ENCODE assay signal across 8 mouse cellular contexts in the genomic region with DNA sequence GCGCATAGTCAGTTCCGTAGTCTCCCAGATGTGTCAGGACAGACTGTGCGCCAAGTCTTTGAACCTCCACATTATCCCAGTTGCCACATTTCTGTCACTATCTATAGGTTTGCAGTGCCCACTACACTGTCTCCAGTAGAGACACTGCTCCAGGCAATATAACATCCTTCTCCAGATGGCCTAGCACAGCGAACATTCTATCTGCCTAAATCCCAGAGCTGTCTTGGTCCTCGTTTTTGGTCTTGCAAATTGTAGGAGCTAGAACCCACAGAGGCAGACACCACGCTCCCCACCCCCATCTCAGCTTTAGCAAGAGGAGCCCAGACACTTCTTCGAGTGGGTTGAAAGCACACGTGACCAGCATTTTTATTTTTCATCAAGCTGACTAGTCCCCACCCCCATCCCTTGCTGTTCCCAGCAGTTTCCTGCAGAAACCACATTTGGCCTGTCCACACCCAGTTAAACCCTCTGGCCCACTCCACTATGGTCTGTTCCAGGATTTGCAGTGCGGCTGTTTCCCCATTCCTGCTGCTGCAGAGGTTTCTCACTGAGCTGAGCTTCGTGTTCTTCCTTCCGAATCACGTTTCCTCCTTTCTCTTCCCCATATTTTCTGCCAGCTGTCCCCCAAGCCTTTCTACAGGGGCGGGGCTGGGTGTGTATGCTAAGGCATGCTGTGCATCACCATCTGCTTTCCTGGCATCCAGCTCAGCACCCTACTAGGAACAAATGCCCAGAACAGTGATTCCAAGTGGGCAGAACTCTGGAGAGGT. TPM values are rescaled to one million over a fixed set of nuclear protein-coding genes. Genes with fewer than 3 reads are reported as not detected.
DNase-seq lines count a peak whose midpoint lies in the region; ATAC-seq and TF ChIP-seq lines count a peak whose summit lies in the region.

No protein-coding gene starts in this region.

- peak overlapping the region; percentile 79 for H3K27ac ChIP-seq in forebrain, postnatal 0 days (ENCODE audit: low read depth, low read length)

- peak; percentile 32 for DNase-seq in ES-CJ7 (ENCODE audit: low read depth, low spot score)
- DNase-seq in forebrain, postnatal 0 days, result peak; percentile 51
- DNase-seq in heart, postnatal 36 days, result peak; percentile 62 to 64
- DNase-seq in layer of hippocampus, adult 9-10 months (ENCODE audit: low spot score), result peak; percentile 81
- DNase-seq in lung, adult 2 months, result peak; percentile 38
- peak; percentile 34 for DNase-seq in ovary, postnatal 14 days (ENCODE audit: low spot score)
- no peak for DNase-seq in retina, embryonic 14.5 days (ENCODE audit: low spot score)

- H3K9me3 ChIP-seq in forebrain, postnatal 0 days (ENCODE audit: low read length), result no peaks in the 10 kb centered on the region

- peaks cover 11% of the 10 kb centered on the region; the same call in 1 of the 2 replicates for H3K4me1 ChIP-seq in forebrain, postnatal 0 days (ENCODE audit: insufficient read depth)
- peaks cover 16% of the 10 kb centered on the region for H3K4me1 ChIP-seq in lung, adult 2 months (ENCODE audit: control insufficient read depth, insufficient read depth, low read length)

- no peaks in the 10 kb centered on the region for H3K27me3 ChIP-seq in forebrain, postnatal 0 days (ENCODE audit: insufficient read depth, low read length)

- ATAC-seq in cerebellum, adult (ENCODE audit: insufficient number of reproducible peaks, low FRiP score, low TSS enrichment), result peak; percentile 63; the same call in 1 of the 2 replicates
- peak; percentile 13 for ATAC-seq in forebrain, postnatal 0 days

- peak overlapping the region; percentile 63 for H3K4me2 ChIP-seq in forebrain, postnatal 0 days (ENCODE audit: low read depth)

- H3K4me3 ChIP-seq in forebrain, postnatal 0 days (ENCODE audit: low read depth, low read length), result peak overlapping the region; percentile 70
- H3K4me3 ChIP-seq in lung, adult 2 months (replicated peaks; ENCODE audit: extremely low read depth, low read depth, low read length), result peak overlapping the region; percentile 96

- 51% methylated on average over 13 of the region's 13 CpGs for WGBS in forebrain, postnatal 0 days
- 31% methylated on average over 13 of the region's 13 CpGs for WGBS in lung, adult 2 months

- TF ChIP-seq POLR2A in lung, adult 2 months (IDR thresholded peaks at IDR 0.05; ENCODE audit: borderline replicate concordance, extremely low read depth, low read depth, low read length), result no peak

- TF ChIP-seq CTCF in forebrain, postnatal 0 days (IDR thresholded peaks at IDR 0.05; ENCODE audit: low read depth), result no peak
- TF ChIP-seq CTCF in lung, adult 2 months (IDR thresholded peaks at IDR 0.05; ENCODE audit: insufficient read depth, low read length), result no peak

- H3K9ac ChIP-seq in forebrain, postnatal 0 days, result peak overlapping the region; percentile 76

- intact Hi-C loops in heart, postnatal 36 days (cut with DNase I), result loop anchor here (1.0 kb wide), 1 partner anchor 22 kb away; the partner anchor contains the start of gene Ap2a2

- H3K36me3 ChIP-seq in forebrain, postnatal 0 days (ENCODE audit: insufficient read depth), result no peaks in the 10 kb centered on the region

RNA-seq across cellular contexts. Expression of gene Chid1, which starts 0.8 kb away (rescaled TPM):
- total RNA-seq in forebrain, postnatal 0 days (2014; rRNA removed), result 40.5 and 42.0 TPM in 2 replicates
- polyA plus RNA-seq in forebrain, postnatal 0 days (2015; fragmentation: Nextera tagmentation; extraction: Ambion mirVana), result 38.9 and 42.0 TPM in 2 replicates
- 10 to 100 TPM; 43.2 to 48.5 TPM for total RNA-seq in heart, postnatal 36 days (2021)
- 19.6 and 20.4 TPM in 2 replicates for polyA plus RNA-seq in lung, adult 2 months (2012; rRNA removed)

RNA-seq across cellular contexts. Expression of gene Ap2a2, which starts 21.5 kb away (rescaled TPM):
- 154 and 187 TPM in 2 replicates for total RNA-seq in forebrain, postnatal 0 days (2014; rRNA removed)
- 91.5 and 112 TPM in 2 replicates for polyA plus RNA-seq in forebrain, postnatal 0 days (2015; fragmentation: Nextera tagmentation; extraction: Ambion mirVana)
- 10 to 100 TPM; 54.9 to 57.6 TPM for total RNA-seq in heart, postnatal 36 days (2021)
- polyA plus RNA-seq in lung, adult 2 months (2012; rRNA removed), result 46.3 and 58.1 TPM in 2 replicates
